Mouse (Mus musculus): Measurements from ENCODE around the gene Mcemp1.

DNA sequence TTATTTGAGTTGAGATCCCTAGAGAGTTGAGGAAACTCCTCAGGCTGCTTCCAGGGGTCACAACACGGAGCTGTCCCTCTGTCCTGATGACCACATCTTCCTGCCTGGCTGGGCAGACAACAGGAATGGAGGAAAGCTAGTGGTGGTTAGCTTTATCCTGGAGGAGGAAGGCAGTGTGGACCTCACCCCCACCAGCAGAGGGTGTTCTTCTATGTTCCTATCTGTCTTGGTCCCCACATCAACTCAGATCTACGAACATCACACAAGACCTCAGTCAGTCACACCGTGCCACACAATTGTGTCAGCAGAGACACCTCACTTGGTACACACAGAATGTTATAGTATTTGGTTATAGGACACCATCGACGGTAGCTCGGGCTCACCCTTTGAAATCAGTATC is 22.0 kb downstream of the Mcemp1 start:
- no peak for TF ChIP-seq CTCF (conservative IDR thresholded peaks at IDR 0.05; ENCODE audit: low read length)
- TF ChIP-seq NANOG (IDR thresholded peaks at IDR 0.05; ENCODE audit: borderline replicate concordance, low read length) = no peak

Measured in E14TG2a.4 (cell line).